Mouse (Mus musculus) midbrain, embryonic 12.5 days (tissue): ENCODE measurements at regions not wholly inside any gene's neighbourhood (a gene's known extent, or its start where the extent isn't known, plus 50 kb on each side); places are given as distances from the start of the nearest gene placed in this dataset.

Experiments
- ATAC-seq: fragments of 200-750 bp; cut with Nextera tagmentation; 2 replicates; pipeline ENCODE4 v1.8.0; 2017; ENCODE audit warnings: low read depth, moderate TSS enrichment, moderate library complexity; ENCODE audit not compliant: low FRiP score
- H3K27ac ChIP-seq: fragments of 300-500 bp; sonication (generic); replicated peaks from 2 replicates; pipeline ENCODE4 v1.5.1; 2016; ENCODE audit warnings: mild to moderate bottlenecking
- H3K27me3 ChIP-seq: fragments of 300-500 bp; sonication (generic); 2 replicates; pipeline ENCODE4 v1.6.1; 2016; ENCODE audit warnings: mild to moderate bottlenecking
- H3K36me3 ChIP-seq: fragments of 300-500 bp; sonication (generic); 2 replicates; pipeline ENCODE4 v1.6.1; 2016
- H3K4me1 ChIP-seq: fragments of 300-500 bp; sonication (generic); 2 replicates; pipeline ENCODE4 v1.6.1; 2016
- H3K4me2 ChIP-seq: fragments of 300-500 bp; sonication (generic); replicated peaks from 2 replicates; pipeline ENCODE4 v1.6.1; 2016; ENCODE audit warnings: mild to moderate bottlenecking, moderate library complexity
- H3K4me3 ChIP-seq: fragments of 300-500 bp; sonication (generic); 2 replicates; pipeline ENCODE4 v1.5.1; 2016; ENCODE audit warnings: mild to moderate bottlenecking
- H3K9ac ChIP-seq: fragments of 300-500 bp; sonication (generic); replicated peaks from 2 replicates; pipeline ENCODE4 v1.6.1; 2016; ENCODE audit warnings: mild to moderate bottlenecking, moderate library complexity
- H3K9me3 ChIP-seq: fragments of 300-500 bp; sonication (generic); 2 replicates; pipeline ENCODE4 v1.6.1; 2016; ENCODE audit warnings: mild to moderate bottlenecking
- WGBS: fragments of 180-500 bp; shearing (Covaris S2); methylation state at CpG from one replicate; pipeline ENCODE4 v1.1.7; 2016; 5-methylcytosine and 5-hydroxymethylcytosine counted together

DNA sequence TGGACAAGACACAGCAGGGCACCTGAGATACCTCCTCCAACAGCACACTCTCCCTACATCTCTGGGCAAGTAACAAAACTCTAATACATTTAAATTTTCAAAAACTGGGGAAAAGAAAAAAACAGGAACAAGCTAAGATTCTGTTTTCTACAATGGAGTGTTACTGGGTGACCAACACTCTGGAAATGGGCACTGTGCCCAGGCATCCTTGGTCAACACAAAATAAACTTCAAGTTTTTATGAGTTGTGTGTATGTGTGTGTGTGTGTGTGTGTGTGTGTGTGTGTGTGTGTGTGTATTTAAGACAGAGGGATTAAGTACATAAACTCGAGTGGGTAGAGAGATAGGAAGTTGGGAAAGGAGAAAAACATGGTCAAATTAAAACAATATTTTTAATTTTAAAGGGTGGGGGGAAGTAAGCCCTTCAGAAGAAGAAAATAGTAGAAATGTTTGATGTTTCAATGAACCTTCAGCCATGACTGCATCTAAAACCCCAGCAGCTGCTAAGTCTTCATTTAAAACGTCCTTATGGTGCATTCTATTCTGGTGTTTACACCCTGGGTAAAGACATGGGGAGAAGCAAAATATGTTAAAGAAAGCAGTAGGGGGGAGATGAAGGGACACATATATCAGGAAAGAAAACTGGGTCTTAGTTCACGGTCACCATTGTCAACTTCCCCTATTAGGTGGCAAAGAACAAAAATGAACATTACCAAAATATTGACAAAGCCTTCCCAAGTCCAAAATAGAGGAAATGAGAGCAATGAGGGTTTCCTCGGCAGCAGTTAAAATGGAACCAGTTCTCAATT, 681.8 kb downstream of the Pdcd6ip start:
- no peak overlapping the region for H3K4me2 ChIP-seq
- H3K27me3 ChIP-seq, result no peaks in the 10 kb centered on the region
- ATAC-seq, result no peak
- no peaks in the 10 kb centered on the region for H3K36me3 ChIP-seq
- 69% methylated on average over 4 of the region's 4 CpGs for WGBS
- no peak overlapping the region for H3K9ac ChIP-seq
- no peak overlapping the region for H3K4me3 ChIP-seq
- H3K4me1 ChIP-seq, result no peaks in the 10 kb centered on the region
- H3K27ac ChIP-seq, result no peak overlapping the region
- H3K9me3 ChIP-seq, result no peaks in the 10 kb centered on the region

DNA sequence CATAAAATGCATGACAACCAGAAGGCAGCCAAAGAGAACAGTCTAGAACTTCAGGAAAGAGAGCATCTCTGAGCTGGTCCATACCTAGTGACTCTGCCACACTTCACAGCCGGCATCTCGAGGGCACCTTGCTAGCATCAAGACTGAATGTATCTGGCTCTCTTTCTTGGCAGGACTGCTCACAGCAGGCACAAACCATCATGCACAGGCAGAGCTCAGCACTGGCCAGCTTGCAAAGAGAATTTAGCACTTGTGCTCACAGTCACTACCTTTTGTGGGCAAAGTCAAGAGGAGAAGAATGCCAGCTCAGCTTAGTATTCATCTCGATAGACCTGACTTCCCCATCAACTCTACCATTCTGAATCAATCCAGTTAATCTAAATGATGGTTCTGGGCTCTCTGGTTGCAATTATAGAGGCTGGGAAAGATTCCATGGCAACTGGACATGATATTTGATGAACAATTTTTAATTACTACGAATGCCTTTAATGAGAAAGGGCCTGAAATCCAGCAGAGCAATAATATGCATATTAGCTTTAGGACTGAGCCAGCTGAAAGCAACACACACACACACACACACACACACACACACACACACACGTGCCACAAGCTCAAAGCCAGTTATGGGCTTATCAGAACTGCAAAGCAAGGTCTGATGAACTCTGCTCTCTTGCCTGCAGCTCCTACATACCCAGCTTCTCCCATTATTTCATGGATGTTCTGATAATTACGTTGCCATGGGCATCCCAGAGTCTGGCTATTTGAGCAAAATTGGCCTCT, 686.0 kb downstream of the Pdcd6ip start:
- Histone ChIP-seq H3K27ac (no peak overlapping the region), H3K36me3 (no peaks in the 10 kb centered on the region), H3K4me3 (no peak overlapping the region), H3K9ac (no peak overlapping the region), H3K4me2 (no peak overlapping the region), H3K9me3 (no peaks in the 10 kb centered on the region), H3K4me1 (no peaks in the 10 kb centered on the region), H3K27me3 (no peaks in the 10 kb centered on the region)
- 77% methylated on average over 6 of the region's 6 CpGs for WGBS
- ATAC-seq, result no peak

DNA sequence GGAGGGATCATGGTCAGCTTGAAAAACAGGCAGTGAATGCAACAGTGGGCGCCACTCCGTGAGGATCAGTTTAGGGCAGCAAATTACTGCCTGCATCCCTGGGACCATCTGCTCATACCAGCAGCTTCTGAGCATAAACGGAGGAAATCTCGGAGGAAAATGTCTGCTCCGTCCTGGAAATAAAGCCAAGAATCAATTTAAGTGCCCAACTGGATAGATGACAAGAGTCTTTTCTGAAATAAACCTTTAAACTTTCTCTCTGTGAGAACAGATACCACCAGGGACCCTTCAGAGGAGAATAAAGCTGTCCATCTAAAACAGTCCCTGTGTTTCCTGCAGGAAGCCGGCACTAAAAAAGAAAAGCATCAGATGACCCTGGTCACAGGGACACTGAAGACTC, 688.5 kb downstream of the Pdcd6ip start:
- Histone ChIP-seq H3K4me3 (no peak overlapping the region), H3K9ac (no peak overlapping the region), H3K9me3 (no peaks in the 10 kb centered on the region), H3K4me2 (no peak overlapping the region), H3K27me3 (no peaks in the 10 kb centered on the region), H3K27ac (no peak overlapping the region), H3K4me1 (no peaks in the 10 kb centered on the region), H3K36me3 (no peaks in the 10 kb centered on the region)
- 71% methylated on average over 6 of the region's 6 CpGs for WGBS
- ATAC-seq, result no peak

DNA sequence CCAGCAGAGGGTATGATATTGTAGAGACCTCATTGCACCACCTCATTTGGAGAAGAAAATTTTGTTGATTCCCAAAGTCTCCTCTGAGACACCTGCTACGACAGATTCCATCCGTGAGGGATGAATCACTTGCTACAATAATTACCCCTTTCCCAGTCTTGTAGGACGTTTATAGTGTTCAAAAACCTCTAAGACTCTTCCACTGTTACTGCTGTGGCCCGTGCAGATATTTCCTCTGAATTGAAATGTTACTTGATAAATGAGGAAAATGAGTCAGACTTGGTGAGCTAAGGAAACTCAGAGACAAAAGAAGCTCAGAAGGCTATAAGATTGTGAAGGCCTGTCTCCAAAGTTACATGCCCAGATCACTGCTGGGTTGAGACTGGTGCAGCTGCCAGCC, 700.0 kb downstream of the Pdcd6ip start:
- Histone ChIP-seq H3K9ac (no peak overlapping the region), H3K4me1 (no peaks in the 10 kb centered on the region), H3K36me3 (no peaks in the 10 kb centered on the region), H3K27ac (no peak overlapping the region), H3K4me3 (no peak overlapping the region), H3K9me3 (no peaks in the 10 kb centered on the region), H3K4me2 (no peak overlapping the region), H3K27me3 (no peaks in the 10 kb centered on the region)
- WGBS, result 87% methylated on average over 4 of the region's 4 CpGs
- no peak for ATAC-seq

DNA sequence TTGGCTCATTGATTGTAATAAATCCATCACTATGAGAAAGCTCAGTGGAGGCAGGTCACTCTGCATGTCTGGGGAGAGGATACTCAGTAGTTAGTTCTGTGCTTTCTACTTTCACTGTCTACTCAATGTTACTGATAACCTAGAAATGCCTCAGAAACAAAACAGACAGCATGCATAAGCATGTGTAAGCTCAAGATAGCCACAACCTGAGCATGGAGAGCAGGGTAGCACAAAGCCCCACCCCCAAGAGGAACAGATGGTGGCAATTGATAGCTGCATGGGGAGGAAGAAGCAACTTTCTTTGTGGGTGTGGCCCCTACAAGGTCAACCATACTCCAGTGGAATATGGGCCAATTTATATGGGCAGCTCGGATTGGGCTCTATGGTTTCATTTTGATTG, 711.9 kb downstream of the Pdcd6ip start:
- Histone ChIP-seq H3K36me3 (no peaks in the 10 kb centered on the region), H3K27me3 (no peaks in the 10 kb centered on the region), H3K4me1 (no peaks in the 10 kb centered on the region), H3K9me3 (no peaks in the 10 kb centered on the region), H3K27ac (no peak overlapping the region), H3K4me3 (no peak overlapping the region), H3K9ac (no peak overlapping the region), H3K4me2 (no peak overlapping the region)
- ATAC-seq, result no peak
- 100% methylated on average over 1 of the region's 1 CpGs for WGBS

DNA sequence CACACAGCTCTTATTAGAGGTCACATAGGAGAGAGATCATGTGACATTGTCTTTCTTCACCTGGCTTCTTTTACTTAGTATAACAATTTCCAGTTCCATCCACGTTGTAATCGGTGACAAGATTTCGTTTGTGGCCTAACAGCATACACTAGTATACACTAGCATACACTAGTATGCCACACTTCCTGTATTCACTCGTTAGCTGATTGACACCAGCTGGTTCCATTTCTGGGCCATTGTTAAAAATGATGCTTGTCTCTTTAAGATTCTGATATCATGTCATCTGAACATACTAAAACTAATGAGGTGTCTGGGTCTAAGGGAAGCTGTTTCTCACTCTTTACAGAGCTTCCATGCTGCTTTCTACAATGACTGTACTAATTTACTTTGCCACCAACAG, 713.3 kb downstream of the Pdcd6ip start:
- no peak for ATAC-seq
- no peak overlapping the region for H3K4me2 ChIP-seq
- no peaks in the 10 kb centered on the region for H3K9me3 ChIP-seq
- 82% methylated on average over 4 of the region's 4 CpGs for WGBS
- H3K4me1 ChIP-seq, result no peaks in the 10 kb centered on the region
- H3K4me3 ChIP-seq, result no peak overlapping the region
- H3K9ac ChIP-seq, result no peak overlapping the region
- no peaks in the 10 kb centered on the region for H3K27me3 ChIP-seq
- no peak overlapping the region for H3K27ac ChIP-seq
- no peaks in the 10 kb centered on the region for H3K36me3 ChIP-seq

DNA sequence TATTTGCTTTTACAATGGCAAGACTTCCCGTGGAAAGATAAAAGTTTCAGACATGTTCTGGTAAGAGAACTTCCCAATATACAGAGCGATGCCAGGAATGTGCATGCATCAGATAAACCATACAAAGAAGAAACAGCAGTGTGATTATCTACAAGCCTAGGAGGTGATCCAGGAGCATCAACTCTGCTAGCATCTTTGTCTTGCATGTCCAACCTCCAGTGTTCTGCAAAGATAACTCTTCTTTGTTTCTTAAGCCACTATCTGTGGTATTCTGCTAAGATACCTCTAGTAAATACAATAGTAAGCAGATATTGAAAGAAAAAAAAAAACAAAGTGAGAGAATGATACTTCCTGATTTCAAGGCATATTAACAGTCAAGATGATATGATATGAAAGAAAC, 714.4 kb downstream of the Pdcd6ip start:
- Histone ChIP-seq H3K27ac (no peak overlapping the region), H3K4me2 (no peak overlapping the region), H3K36me3 (no peaks in the 10 kb centered on the region), H3K9me3 (no peaks in the 10 kb centered on the region), H3K9ac (no peak overlapping the region), H3K4me1 (no peaks in the 10 kb centered on the region), H3K4me3 (no peak overlapping the region), H3K27me3 (no peaks in the 10 kb centered on the region)
- 82% methylated on average over 2 of the region's 2 CpGs for WGBS
- ATAC-seq, result no peak

DNA sequence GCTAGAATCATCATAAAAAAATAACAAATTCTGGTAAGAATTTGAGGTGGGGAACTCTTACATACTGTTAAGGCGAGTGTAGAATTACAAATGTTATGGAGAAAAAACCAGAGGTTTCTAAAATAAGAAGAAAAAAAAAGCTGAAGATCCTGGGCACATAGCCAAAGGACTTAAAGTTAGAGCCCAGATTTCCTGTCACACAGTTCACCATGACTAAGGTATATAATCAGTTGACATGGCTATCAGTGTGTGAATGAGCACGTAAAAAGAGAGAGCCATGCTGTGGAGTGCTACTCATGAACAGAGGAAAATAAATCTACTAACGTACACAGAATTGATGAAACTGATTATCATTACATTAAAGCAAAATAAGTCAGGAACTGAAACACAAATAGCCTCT, 715.1 kb downstream of the Pdcd6ip start:
- H3K27ac ChIP-seq, result no peak overlapping the region
- no peak for ATAC-seq
- WGBS, result 69% methylated on average over 3 of the region's 3 CpGs
- H3K4me3 ChIP-seq, result no peak overlapping the region
- H3K9me3 ChIP-seq, result no peaks in the 10 kb centered on the region
- H3K9ac ChIP-seq, result no peak overlapping the region
- H3K4me1 ChIP-seq, result no peaks in the 10 kb centered on the region
- H3K4me2 ChIP-seq, result no peak overlapping the region
- H3K36me3 ChIP-seq, result no peaks in the 10 kb centered on the region
- H3K27me3 ChIP-seq, result no peaks in the 10 kb centered on the region

DNA sequence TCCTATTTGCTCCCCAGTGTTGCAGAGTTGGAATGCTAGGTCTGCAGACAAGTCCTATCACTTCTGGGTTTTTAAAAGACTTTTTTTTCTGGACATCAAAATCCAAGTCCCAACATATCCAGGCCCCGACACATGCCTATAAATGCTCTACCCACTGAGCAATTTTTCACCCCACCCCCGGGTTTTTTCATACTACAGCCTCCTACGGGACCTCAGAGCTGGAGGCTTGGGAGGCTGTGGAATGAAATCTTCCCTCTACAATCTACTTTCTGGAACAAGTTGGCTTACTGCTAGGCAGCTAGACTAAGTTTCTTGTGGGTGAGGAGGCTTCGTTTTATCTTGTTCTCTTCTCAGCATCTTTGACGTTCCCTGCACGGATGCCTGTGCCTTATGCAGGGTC, 724.7 kb downstream of the Pdcd6ip start:
- 86% methylated on average over 6 of the region's 6 CpGs for WGBS
- H3K9me3 ChIP-seq, result no peaks in the 10 kb centered on the region
- H3K4me3 ChIP-seq, result no peak overlapping the region

DNA sequence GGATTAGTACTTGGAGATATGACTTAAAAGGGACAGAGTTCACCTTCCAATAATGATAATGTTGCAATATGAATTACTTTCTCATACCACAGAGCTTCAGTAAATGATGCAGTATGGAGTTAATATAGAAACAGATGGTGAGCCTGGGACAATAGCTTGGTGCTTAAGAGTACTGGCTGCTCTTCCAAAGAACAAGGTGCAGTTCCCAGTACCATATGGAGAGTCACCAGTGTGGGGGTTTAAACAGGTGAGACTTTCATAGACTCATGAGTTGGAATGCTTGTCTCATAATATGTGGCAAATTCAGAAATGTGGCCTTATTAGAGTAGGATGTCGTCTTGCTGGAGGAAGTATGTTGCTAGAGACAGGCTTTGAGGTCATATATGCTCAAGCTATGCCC, 715.8 kb upstream of the Arpp21 start:
- H3K9me3 ChIP-seq, result no peaks in the 10 kb centered on the region
- no peak overlapping the region for H3K4me3 ChIP-seq
- no peaks in the 10 kb centered on the region for H3K36me3 ChIP-seq
- ATAC-seq, result no peak
- no peak overlapping the region for H3K27ac ChIP-seq
- 83% methylated on average over 1 of the region's 1 CpGs for WGBS
- no peaks in the 10 kb centered on the region for H3K4me1 ChIP-seq
- no peak overlapping the region for H3K9ac ChIP-seq
- no peaks in the 10 kb centered on the region for H3K27me3 ChIP-seq
- H3K4me2 ChIP-seq, result no peak overlapping the region

More for the DNA sequence above, 724.7 kb downstream of the Pdcd6ip start:
- Histone ChIP-seq H3K27ac (no peak overlapping the region), H3K9ac (no peak overlapping the region), H3K4me2 (no peak overlapping the region), H3K4me1 (no peaks in the 10 kb centered on the region), H3K27me3 (no peaks in the 10 kb centered on the region), H3K36me3 (no peaks in the 10 kb centered on the region)
- ATAC-seq, result no peak

DNA sequence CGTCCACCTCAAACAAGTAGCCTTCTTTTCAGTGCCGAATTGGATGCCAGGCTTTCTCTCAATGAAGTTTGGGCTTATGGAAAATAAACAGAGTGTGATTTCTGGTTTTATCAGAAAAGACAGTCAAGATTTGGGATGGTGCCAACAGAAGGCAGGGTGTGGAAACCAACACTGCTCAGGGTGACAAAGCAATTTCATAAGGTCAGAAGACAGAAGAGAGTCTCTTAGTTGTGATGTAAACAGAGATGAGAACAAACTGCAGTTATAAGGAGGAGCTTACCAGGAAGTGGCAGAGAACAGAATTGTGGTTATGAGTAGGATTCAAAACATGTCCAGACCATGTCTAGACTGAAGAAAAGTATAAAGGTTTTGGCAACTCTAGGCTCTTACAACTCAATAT, 714.3 kb upstream of the Arpp21 start:
- 82% methylated on average over 2 of the region's 2 CpGs for WGBS
- ATAC-seq, result no peak

DNA sequence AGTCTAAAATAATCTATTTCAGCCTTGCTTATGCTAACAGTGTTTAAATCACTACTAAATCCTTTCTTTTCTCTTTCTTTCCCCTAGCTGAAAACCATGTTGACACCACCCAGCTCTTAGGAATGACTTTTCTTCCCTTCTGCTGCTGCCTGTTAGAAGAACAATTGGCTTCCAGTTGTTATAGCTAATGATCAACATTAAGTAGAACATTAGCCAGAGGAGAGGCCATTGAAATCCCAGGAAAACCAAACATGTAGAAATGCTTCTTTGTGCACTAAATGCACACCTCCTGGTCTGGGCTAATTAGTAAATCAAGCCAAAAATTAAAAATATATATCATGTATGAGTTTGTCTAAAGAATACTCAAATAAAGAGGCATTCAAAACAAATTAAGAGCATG, 703.0 kb upstream of the Arpp21 start:
- Histone ChIP-seq H3K4me3 (no peak overlapping the region), H3K4me1 (no peaks in the 10 kb centered on the region), H3K27ac (no peak overlapping the region), H3K27me3 (no peaks in the 10 kb centered on the region), H3K4me2 (no peak overlapping the region), H3K9me3 (no peaks in the 10 kb centered on the region), H3K36me3 (no peaks in the 10 kb centered on the region), H3K9ac (no peak overlapping the region)
- no peak for ATAC-seq

More for the DNA sequence above, 714.3 kb upstream of the Arpp21 start:
- Histone ChIP-seq H3K4me3 (no peak overlapping the region), H3K27me3 (no peaks in the 10 kb centered on the region), H3K9ac (no peak overlapping the region), H3K4me2 (no peak overlapping the region), H3K9me3 (no peaks in the 10 kb centered on the region), H3K4me1 (no peaks in the 10 kb centered on the region), H3K27ac (no peak overlapping the region), H3K36me3 (no peaks in the 10 kb centered on the region)
